Mouse (Mus musculus): ENCODE measurements around the gene Gm11555. TPM values are rescaled to one million over a fixed set of nuclear protein-coding genes. Genes with fewer than 3 reads are reported as not detected.
"Not testable (repeated sequence)": the region's sequence is repeated elsewhere in the genome, so short reads cannot be mapped to it uniquely, and the experiment has no call there.

The Gm11555 gene
- total RNA-seq, 2 experiments from 2014 or later, result not detected

- ATAC-seq (replicated peaks; ENCODE audit: low FRiP score, poor library complexity, severe bottlenecking), result no peak
These were observed 40.9 kb downstream of the Gm11555 start for GRCm38 (mm10) chr11:99609126-99609525.

- ATAC-seq (replicated peaks; ENCODE audit: low FRiP score, poor library complexity, severe bottlenecking), result not testable (repeated sequence)
These were observed 46.8 kb downstream of the Gm11555 start, which contains the start of gene Gm11938 for GRCm38 (mm10) chr11:99603208-99603607. Gene Gm11938 (minus strand): TSS chr11:99603308.

Other genes with a start within 250 kb of the Gm11555 start
Only the 30 nearest of the 38 such genes appear.
- gene Krt23, start 157.1 kb downstream of the Gm11555 start, total RNA-seq (2015; ENCODE audit: low replicate concordance), result not detected in 2 replicates
- not detected in 2 replicates for gene Krt23, start 157.1 kb downstream of the Gm11555 start, total RNA-seq (2017; ENCODE audit: low replicate concordance)
- gene Krt39, start 128.9 kb downstream of the Gm11555 start, total RNA-seq (2015; ENCODE audit: low replicate concordance), result not detected in 2 replicates
- gene Krt39, start 128.9 kb downstream of the Gm11555 start, total RNA-seq (2017; ENCODE audit: low replicate concordance), result not detected in 2 replicates
- gene Krt40, start 107.1 kb downstream of the Gm11555 start, total RNA-seq (2015; ENCODE audit: low replicate concordance), result not detected in 2 replicates
- not detected in 2 replicates for gene Krt40, start 107.1 kb downstream of the Gm11555 start, total RNA-seq (2017; ENCODE audit: low replicate concordance)
- gene Krtap3-3, start 99.4 kb downstream of the Gm11555 start, total RNA-seq (2015; ENCODE audit: low replicate concordance), result not detected in 2 replicates
- not detected in 2 replicates for gene Krtap3-3, start 99.4 kb downstream of the Gm11555 start, total RNA-seq (2017; ENCODE audit: low replicate concordance)
- not detected in 2 replicates for gene Krtap3-2, start 93.4 kb downstream of the Gm11555 start, total RNA-seq (2015; ENCODE audit: low replicate concordance)
- not detected in 2 replicates for gene Krtap3-2, start 93.4 kb downstream of the Gm11555 start, total RNA-seq (2017; ENCODE audit: low replicate concordance)
- not detected in 2 replicates for gene Gm11939, start 90.8 kb downstream of the Gm11555 start, total RNA-seq (2015; ENCODE audit: low replicate concordance)
- gene Gm11939, start 90.8 kb downstream of the Gm11555 start, total RNA-seq (2017; ENCODE audit: low replicate concordance), result not detected in 2 replicates
- gene Krtap3-1, start 83.6 kb downstream of the Gm11555 start, total RNA-seq (2015; ENCODE audit: low replicate concordance), result not detected in 2 replicates
- gene Krtap3-1, start 83.6 kb downstream of the Gm11555 start, total RNA-seq (2017; ENCODE audit: low replicate concordance), result not detected in 2 replicates
- gene Krtap1-5, start 69.2 kb downstream of the Gm11555 start, total RNA-seq (2015; ENCODE audit: low replicate concordance), result not detected in 2 replicates
- gene Krtap1-5, start 69.2 kb downstream of the Gm11555 start, total RNA-seq (2017; ENCODE audit: low replicate concordance), result not detected in 2 replicates
- not detected in 2 replicates for gene Krtap1-4, start 66.6 kb downstream of the Gm11555 start, total RNA-seq (2015; ENCODE audit: low replicate concordance)
- not detected in 2 replicates for gene Krtap1-4, start 66.6 kb downstream of the Gm11555 start, total RNA-seq (2017; ENCODE audit: low replicate concordance)
- gene Krtap1-3, start 58.9 kb downstream of the Gm11555 start, total RNA-seq (2015; ENCODE audit: low replicate concordance), result not detected in 2 replicates
- gene Krtap1-3, start 58.9 kb downstream of the Gm11555 start, total RNA-seq (2017; ENCODE audit: low replicate concordance), result not detected in 2 replicates
- not detected in 2 replicates for gene Krtap9-3, start 52.1 kb downstream of the Gm11555 start, total RNA-seq (2015; ENCODE audit: low replicate concordance)
- not detected in 2 replicates for gene Krtap9-3, start 52.1 kb downstream of the Gm11555 start, total RNA-seq (2017; ENCODE audit: low replicate concordance)
- gene Gm11938, start 46.9 kb downstream of the Gm11555 start, total RNA-seq (2015; ENCODE audit: low replicate concordance), result not detected in 2 replicates
- not detected in 2 replicates for gene Gm11938, start 46.9 kb downstream of the Gm11555 start, total RNA-seq (2017; ENCODE audit: low replicate concordance)
- gene Gm11937, start 40.0 kb downstream of the Gm11555 start, total RNA-seq (2015; ENCODE audit: low replicate concordance), result not detected in 2 replicates
- not detected in 2 replicates for gene Gm11937, start 40.0 kb downstream of the Gm11555 start, total RNA-seq (2017; ENCODE audit: low replicate concordance)
- not detected in 2 replicates for gene Krtap2-4, start 35.4 kb downstream of the Gm11555 start, total RNA-seq (2015; ENCODE audit: low replicate concordance)
- gene Krtap2-4, start 35.4 kb downstream of the Gm11555 start, total RNA-seq (2017; ENCODE audit: low replicate concordance), result not detected in 2 replicates
- gene Gm11562, start 29.8 kb downstream of the Gm11555 start, total RNA-seq (2015; ENCODE audit: low replicate concordance), result not detected in 2 replicates
- not detected in 2 replicates for gene Gm11562, start 29.8 kb downstream of the Gm11555 start, total RNA-seq (2017; ENCODE audit: low replicate concordance)
- not detected in 2 replicates for gene Krtap4-1, start 22.0 kb downstream of the Gm11555 start, total RNA-seq (2015; ENCODE audit: low replicate concordance)
- not detected in 2 replicates for gene Krtap4-1, start 22.0 kb downstream of the Gm11555 start, total RNA-seq (2017; ENCODE audit: low replicate concordance)
- gene Krtap4-2, start 15.2 kb downstream of the Gm11555 start, total RNA-seq (2015; ENCODE audit: low replicate concordance), result not detected in 2 replicates
- gene Krtap4-2, start 15.2 kb downstream of the Gm11555 start, total RNA-seq (2017; ENCODE audit: low replicate concordance), result not detected in 2 replicates
- not detected in 2 replicates for gene Krtap4-7, start 6.1 kb downstream of the Gm11555 start, total RNA-seq (2015; ENCODE audit: low replicate concordance)
- gene Krtap4-7, start 6.1 kb downstream of the Gm11555 start, total RNA-seq (2017; ENCODE audit: low replicate concordance), result not detected in 2 replicates
- not detected in 2 replicates for gene Gm11563, start 8.7 kb upstream of the Gm11555 start, total RNA-seq (2015; ENCODE audit: low replicate concordance)
- gene Gm11563, start 8.7 kb upstream of the Gm11555 start, total RNA-seq (2017; ENCODE audit: low replicate concordance), result not detected in 2 replicates
- not detected in 2 replicates for gene Krtap4-6, start 15.7 kb upstream of the Gm11555 start, total RNA-seq (2015; ENCODE audit: low replicate concordance)
- not detected in 2 replicates for gene Krtap4-6, start 15.7 kb upstream of the Gm11555 start, total RNA-seq (2017; ENCODE audit: low replicate concordance)
- gene Gm14190, start 40.5 kb upstream of the Gm11555 start, total RNA-seq (2015; ENCODE audit: low replicate concordance), result not detected in 2 replicates
- not detected in 2 replicates for gene Gm14190, start 40.5 kb upstream of the Gm11555 start, total RNA-seq (2017; ENCODE audit: low replicate concordance)
- gene Gm14180, start 84.1 kb upstream of the Gm11555 start, total RNA-seq (2015; ENCODE audit: low replicate concordance), result not detected in 2 replicates
- not detected in 2 replicates for gene Gm14180, start 84.1 kb upstream of the Gm11555 start, total RNA-seq (2017; ENCODE audit: low replicate concordance)
- not detected in 2 replicates for gene Gm11595, start 122.7 kb upstream of the Gm11555 start, total RNA-seq (2015; ENCODE audit: low replicate concordance)
- not detected in 2 replicates for gene Gm11595, start 122.7 kb upstream of the Gm11555 start, total RNA-seq (2017; ENCODE audit: low replicate concordance)
- gene Krtap4-8, start 130.5 kb upstream of the Gm11555 start, total RNA-seq (2015; ENCODE audit: low replicate concordance), result not detected in 2 replicates
- not detected in 2 replicates for gene Krtap4-8, start 130.5 kb upstream of the Gm11555 start, total RNA-seq (2017; ENCODE audit: low replicate concordance)
- gene Krtap4-9, start 135.0 kb upstream of the Gm11555 start, total RNA-seq (2015; ENCODE audit: low replicate concordance), result not detected in 2 replicates
- gene Krtap4-9, start 135.0 kb upstream of the Gm11555 start, total RNA-seq (2017; ENCODE audit: low replicate concordance), result not detected in 2 replicates
- not detected in 2 replicates for gene Gm11596, start 143.2 kb upstream of the Gm11555 start, total RNA-seq (2015; ENCODE audit: low replicate concordance)
- gene Gm11596, start 143.2 kb upstream of the Gm11555 start, total RNA-seq (2017; ENCODE audit: low replicate concordance), result not detected in 2 replicates
- gene Gm11569, start 148.7 kb upstream of the Gm11555 start, total RNA-seq (2015; ENCODE audit: low replicate concordance), result not detected in 2 replicates
- gene Gm11569, start 148.7 kb upstream of the Gm11555 start, total RNA-seq (2017; ENCODE audit: low replicate concordance), result not detected in 2 replicates
- gene Gm11554, start 154.2 kb upstream of the Gm11555 start, total RNA-seq (2015; ENCODE audit: low replicate concordance), result not detected in 2 replicates
- not detected in 2 replicates for gene Gm11554, start 154.2 kb upstream of the Gm11555 start, total RNA-seq (2017; ENCODE audit: low replicate concordance)
- not detected in 2 replicates for gene Krtap4-13, start 159.7 kb upstream of the Gm11555 start, total RNA-seq (2015; ENCODE audit: low replicate concordance)
- gene Krtap4-13, start 159.7 kb upstream of the Gm11555 start, total RNA-seq (2017; ENCODE audit: low replicate concordance), result not detected in 2 replicates
- gene Gm11564, start 165.4 kb upstream of the Gm11555 start, total RNA-seq (2015; ENCODE audit: low replicate concordance), result not detected in 2 replicates
- gene Gm11564, start 165.4 kb upstream of the Gm11555 start, total RNA-seq (2017; ENCODE audit: low replicate concordance), result not detected in 2 replicates